Mouse (Mus musculus) embryonic facial prominence, embryonic 11.5 days (tissue): ENCODE measurements around the gene A2m. TPM values are rescaled to one million over a fixed set of nuclear protein-coding genes. Genes with fewer than 3 reads are reported as not detected.

Source experiments
- ATAC-seq: fragments of 200-750 bp; cut with Nextera tagmentation; replicated peaks from 2 replicates; pipeline ENCODE4 v1.8.0; 2017; ENCODE audit warnings: low read depth; ENCODE audit not compliant: insufficient number of reproducible peaks, low FRiP score, low TSS enrichment
- DNase-seq: peaks from one replicate; pipeline ENCODE4 v3.0.0-alpha.2; 2015; ENCODE audit warnings: low spot score
- H3K27ac ChIP-seq: fragments of 300-500 bp; sonication (generic); replicated peaks from 2 replicates; pipeline ENCODE4 v1.5.1; 2014; ENCODE audit warnings: mild to moderate bottlenecking, low read depth, low read length, control low read depth
- H3K27me3 ChIP-seq: fragments of 300-500 bp; sonication (generic); 2 replicates; pipeline ENCODE4 v1.6.1; 2014; ENCODE audit warnings: mild to moderate bottlenecking, low read length, moderate library complexity, mixed read lengths; ENCODE audit not compliant: control insufficient read depth, insufficient read depth
- H3K36me3 ChIP-seq: fragments of 300-500 bp; sonication (generic); replicated peaks from 2 replicates; pipeline ENCODE4 v1.6.1; 2014; ENCODE audit warnings: low read depth, mild to moderate bottlenecking, low read length, moderate library complexity, mixed read lengths; ENCODE audit not compliant: control insufficient read depth, insufficient read depth
- H3K4me1 ChIP-seq: fragments of 300-500 bp; sonication (generic); 2 replicates; pipeline ENCODE4 v1.6.1; 2014; ENCODE audit warnings: low read length, mixed read lengths; ENCODE audit not compliant: control insufficient read depth, insufficient read depth
- H3K4me2 ChIP-seq: fragments of 300-500 bp; sonication (generic); 2 replicates; pipeline ENCODE4 v1.6.1; 2014; ENCODE audit warnings: low read depth, mild to moderate bottlenecking, control low read depth, low read length, moderate library complexity
- H3K4me3 ChIP-seq: fragments of 300-500 bp; sonication (generic); 2 replicates; pipeline ENCODE4 v1.5.1; 2014; ENCODE audit warnings: low read depth, low read length, control low read depth
- H3K9ac ChIP-seq: fragments of 300-500 bp; sonication (generic); replicated peaks from 2 replicates; pipeline ENCODE4 v1.6.1; 2014; ENCODE audit warnings: mild to moderate bottlenecking, control low read depth, low read length
- H3K9me3 ChIP-seq: fragments of 300-500 bp; sonication (generic); replicated peaks from 2 replicates; pipeline ENCODE4 v1.6.1; 2016; ENCODE audit warnings: mild to moderate bottlenecking, low read length, inconsistent platforms, mixed read lengths; ENCODE audit not compliant: control insufficient read depth
- WGBS: fragments of 180-500 bp; shearing (Covaris S2); extraction: QIAGEN DNeasy Blood & Tissue Kit; methylation state at CpG from one replicate; pipeline ENCODE4 v1.1.7; 2014; 5-methylcytosine and 5-hydroxymethylcytosine counted together
- polyA plus RNA-seq: library from polyadenylated mRNA; unstranded; fragments of >200 nt; fragmentation: Nextera tagmentation; extraction: Ambion mirVana; gene quantifications from 2 replicates; pipeline ENCODE4 v1.2.1, GENCODE M21; 2014

The A2m gene
- polyA plus RNA-seq, 1 experiment from 2014 or later: 2.6 TPM

DNA sequence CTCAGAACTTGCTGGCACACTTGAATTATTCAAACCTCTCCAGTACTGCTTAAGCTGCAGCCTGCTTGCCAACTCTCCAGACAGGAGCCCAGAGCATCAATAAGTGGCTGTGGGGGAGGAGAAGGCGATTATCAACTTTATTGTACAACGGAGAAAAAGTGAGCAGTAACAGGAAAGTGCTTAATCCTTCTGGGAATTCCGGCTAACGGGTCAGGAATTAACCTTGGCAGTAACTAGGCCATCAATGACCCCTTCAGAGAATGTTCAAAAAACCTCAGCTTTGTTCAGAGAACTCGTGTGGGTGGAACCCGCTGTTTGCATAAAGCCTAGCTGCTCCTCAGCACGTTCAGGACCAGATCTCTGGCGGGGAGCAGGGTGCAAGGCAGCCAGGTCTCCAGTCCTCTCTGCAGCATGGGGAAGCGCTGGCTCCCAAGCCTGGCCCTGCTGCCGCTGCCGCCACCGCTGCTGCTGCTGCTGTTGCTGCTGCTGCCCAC, 749 bp downstream of the A2m start:
- ATAC-seq: no peak; the same call in 1 of the 2 replicates
- peak overlapping the region; percentile 45 for H3K4me2 ChIP-seq
- H3K27ac ChIP-seq: no peak overlapping the region

DNA sequence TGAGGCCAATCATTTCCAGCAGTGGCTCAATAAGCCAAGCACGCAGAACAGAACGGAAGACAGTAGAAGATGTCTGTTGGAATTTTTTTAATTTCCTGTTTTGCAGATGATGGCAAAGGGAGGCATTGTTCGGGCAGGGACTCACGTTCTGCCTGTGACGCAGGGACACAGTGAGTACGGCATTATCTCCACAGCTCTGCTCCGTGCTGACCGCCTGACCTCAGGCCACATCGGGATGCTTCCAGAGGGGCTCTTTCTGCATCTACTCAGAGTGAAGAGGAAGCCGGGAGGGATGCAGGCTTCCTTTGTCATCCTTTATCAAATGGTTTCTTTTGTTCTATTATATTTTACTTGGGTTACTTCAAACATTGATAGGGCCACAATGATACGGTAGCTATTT, 13.3 kb downstream of the A2m start:
- Histone ChIP-seq H3K36me3 (no peaks in the 10 kb centered on the region), H3K4me3 (no peak overlapping the region), H3K4me1 (no peaks in the 10 kb centered on the region), H3K4me2 (no peak overlapping the region), H3K27ac (no peak overlapping the region), H3K27me3 (no peaks in the 10 kb centered on the region), H3K9me3 (no peaks in the 10 kb centered on the region), H3K9ac (no peak overlapping the region)
- no peak for DNase-seq
- 51% methylated on average over 11 of the region's 11 CpGs for WGBS
- ATAC-seq: no peak

More for the DNA sequence above, 749 bp downstream of the A2m start:
- DNase-seq: peak; percentile 52
- peak overlapping the region; percentile 30 for H3K9ac ChIP-seq
- H3K4me1 ChIP-seq: no peaks in the 10 kb centered on the region
- WGBS: 2% methylated on average over 12 of the region's 12 CpGs
- H3K36me3 ChIP-seq: no peaks in the 10 kb centered on the region
- H3K9me3 ChIP-seq: no peaks in the 10 kb centered on the region
- no peaks in the 10 kb centered on the region for H3K27me3 ChIP-seq
- peak overlapping the region; percentile 10; the same call in 1 of the 2 replicates for H3K4me3 ChIP-seq

Other genes with a start within 250 kb of the A2m start
- 0.13 and 0.53 TPM in 2 replicates for gene Iqsec3, start 161.7 kb upstream of the A2m start, polyA plus RNA-seq
- not detected in 2 replicates for gene Gm7298, start 97.6 kb downstream of the A2m start, polyA plus RNA-seq
- not detected in 2 replicates for gene Mug1, start 203.2 kb downstream of the A2m start, polyA plus RNA-seq